Mouse (Mus musculus) liver, adult (tissue): ENCODE measurements around the gene Pappa.

Experiments used
- GATA4 ChIP-seq: IDR thresholded peaks from 2 replicates; pipeline ENCODE4 v1.6.1; 2014; ENCODE audit warnings: mild to moderate bottlenecking, low read length; ENCODE audit not compliant: insufficient replicate concordance

Pappa gene

GRCm38 (mm10) chr4:65123741-65124224 is at the start of gene Pappa:
TSS of gene Pappa (plus strand) at chr4:65124174.
- TF ChIP-seq GATA4 = no peak

DNA sequence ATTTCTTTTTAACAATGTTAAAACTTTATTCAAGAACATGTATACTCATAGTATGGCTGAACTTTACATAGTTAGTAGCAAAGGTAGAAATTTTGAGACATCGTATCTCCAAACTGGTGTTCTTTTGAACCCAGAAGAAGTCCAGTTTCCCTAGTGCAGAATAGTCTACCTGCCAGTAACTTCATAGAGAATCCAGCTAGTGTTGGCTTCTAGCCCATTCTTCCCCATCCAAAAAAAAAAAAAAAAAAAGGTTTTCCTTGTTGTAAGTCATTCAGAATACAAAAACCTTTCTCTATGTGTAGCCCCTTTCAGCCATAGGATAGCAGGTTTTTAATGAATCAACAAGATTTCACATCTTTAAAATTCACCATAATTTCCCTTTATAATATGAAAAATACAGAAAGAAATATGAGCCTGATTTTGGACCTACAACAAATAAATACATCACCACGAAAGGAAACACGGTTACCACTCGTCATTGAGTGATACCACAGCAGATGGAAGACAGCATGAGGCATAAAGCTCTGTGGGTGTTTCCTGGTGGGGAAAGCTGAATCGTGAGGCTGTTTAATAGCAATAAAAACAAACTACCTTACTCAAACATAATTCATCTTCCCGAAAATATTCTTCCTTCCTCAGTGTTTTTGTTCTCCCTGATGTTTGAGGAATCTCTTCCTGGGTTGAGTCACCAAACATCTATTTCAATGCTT is 45.9 kb upstream of the Pappa start:
- TF ChIP-seq GATA4 = no peak

GRCm38 (mm10) chr4:65086864-65087263 is 37.1 kb upstream of the Pappa start:
- TF ChIP-seq GATA4 = no peak

- no peak for TF ChIP-seq GATA4
Observed at GRCm38 (mm10) chr4:65087592-65087991, 36.4 kb upstream of the Pappa start.

DNA sequence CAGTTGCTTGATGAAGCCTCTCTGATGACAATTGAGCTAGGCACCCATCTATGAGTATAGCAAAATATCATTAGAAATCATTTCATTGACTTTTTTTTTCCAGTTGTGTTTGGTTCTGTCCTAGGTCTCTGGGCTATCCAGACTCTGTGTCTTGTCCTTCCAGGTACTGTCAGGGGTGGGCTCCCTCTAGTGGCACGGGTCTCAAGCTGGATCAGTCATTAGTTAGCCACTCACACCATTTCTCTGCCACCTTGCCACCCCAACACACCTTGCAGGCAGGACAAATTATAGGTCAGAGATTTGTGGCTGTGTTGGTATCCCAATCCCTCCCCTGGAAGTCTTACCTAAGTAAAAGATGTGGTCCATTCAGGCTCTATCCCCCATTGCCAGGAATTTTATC is 31.8 kb upstream of the Pappa start:
- TF ChIP-seq GATA4 = no peak

DNA sequence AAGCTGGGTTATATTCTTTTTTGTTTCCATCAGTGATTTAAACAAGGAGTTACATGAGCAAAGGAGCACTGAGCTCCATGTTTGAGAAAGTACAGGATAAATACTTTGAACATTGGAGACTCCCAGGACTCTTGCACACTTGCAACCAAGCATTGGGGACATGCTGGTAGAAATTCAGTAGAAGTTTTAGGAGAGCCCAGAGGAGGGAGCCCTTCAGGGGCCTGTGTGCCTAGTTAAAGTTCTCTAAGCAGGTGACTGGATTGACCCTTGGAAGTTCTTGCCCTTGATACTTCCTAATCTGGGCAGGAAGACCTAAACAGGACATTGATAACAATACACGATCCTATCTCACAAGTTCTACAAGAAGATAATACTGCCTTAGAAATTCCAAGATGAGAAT is 3.6 kb upstream of the Pappa start:
- no peak for TF ChIP-seq GATA4

DNA sequence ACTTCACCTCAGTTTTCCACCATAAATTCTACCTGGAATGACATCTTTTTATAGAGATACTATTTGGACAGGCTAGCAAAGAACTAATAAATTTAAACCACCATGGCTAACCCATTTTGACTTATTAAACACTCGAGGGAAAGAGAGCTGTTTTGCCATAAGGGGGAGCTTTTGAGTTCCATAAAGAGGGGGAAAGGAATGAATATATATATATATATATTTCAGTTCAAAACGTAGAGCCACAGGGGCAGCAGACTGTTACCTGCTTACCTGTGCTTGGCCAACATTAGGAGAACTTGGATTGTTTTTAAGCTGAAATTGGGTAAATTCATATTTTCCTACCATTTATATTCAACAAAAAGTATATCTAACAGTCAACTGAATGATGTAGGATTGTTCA is 1.1 kb upstream of the Pappa start:
- TF ChIP-seq GATA4 = no peak

GRCm38 (mm10) chr4:65124369-65125151 is 586 bp downstream of the Pappa start:
- TF ChIP-seq GATA4 = no peak

- TF ChIP-seq GATA4 = no peak
Observed at GRCm38 (mm10) chr4:65125341-65126332, 1.7 kb downstream of the Pappa start.

DNA sequence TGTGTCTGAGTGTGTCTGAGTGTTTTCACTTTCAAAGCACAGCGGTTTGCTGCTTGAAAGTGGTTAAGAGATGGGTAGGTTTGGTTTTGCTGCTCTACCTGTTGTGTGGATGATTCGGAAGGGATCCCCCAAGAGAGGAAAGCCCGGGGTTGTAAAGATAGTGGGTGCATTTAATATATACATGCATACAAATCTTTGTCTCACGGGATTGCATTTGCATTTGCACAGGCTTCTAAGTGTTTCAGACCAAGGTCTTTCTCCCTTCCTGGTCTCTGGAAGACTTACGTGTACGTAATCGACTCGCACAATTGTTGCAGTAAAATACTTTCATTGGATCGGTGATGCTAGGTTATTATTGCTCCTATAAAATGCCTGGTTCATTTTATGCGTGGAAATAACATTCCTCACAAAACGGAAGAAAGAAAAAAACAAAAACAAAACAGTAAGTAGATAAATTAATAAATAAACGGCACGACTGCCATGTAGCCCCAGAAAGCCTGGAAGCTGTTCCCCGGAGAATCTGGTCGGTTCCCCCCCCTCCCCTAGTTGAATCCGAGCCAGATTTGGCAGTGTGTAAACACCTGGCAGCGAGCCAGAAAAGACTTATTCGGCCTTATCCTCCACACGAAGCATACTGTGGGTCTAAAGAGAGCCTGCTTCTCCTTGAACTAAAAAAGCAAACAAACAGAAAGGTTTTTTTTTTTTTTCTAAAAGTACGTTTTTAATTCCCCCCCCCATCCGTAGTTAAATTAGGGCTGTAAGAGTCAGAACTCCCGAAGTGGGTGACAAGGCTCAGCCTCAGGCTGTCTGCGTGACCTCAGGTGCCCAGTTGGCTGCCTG is 2.7 kb downstream of the Pappa start:
- TF ChIP-seq GATA4 = no peak

DNA sequence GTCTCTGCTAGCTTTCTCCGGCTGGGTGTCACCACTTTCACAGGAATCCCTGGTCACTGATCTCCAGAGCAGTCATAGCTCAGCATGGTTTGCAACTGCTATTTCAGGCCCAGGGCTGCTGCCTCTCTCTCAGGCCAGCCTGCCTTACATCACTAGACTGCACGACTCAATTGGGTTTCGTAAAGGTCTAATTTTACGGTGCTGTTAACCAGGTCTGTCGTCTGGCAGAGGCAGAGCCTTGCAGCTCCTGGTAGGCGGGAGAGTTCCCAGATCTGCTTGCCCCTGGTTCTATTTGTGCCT is 3.3 kb downstream of the Pappa start:
- no peak for TF ChIP-seq GATA4

DNA sequence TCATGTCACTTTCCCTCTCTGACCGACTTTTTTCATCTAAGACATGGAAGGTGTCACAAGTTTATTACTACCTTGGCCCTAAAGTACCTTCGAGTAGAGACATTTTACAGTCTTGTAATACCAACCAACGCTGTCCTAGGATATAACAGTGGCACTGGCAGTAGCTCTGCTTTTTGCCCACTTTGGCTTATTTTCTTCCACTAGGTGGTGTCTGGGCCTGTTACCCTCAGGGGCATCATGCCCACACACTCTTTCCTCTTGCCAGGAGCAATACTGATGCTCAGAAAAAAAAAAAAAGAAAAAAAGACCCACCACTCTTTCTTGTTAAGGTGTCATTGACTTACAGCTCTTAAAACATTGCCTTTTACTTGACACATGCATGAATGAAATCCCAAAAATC is 8.7 kb downstream of the Pappa start:
- TF ChIP-seq GATA4 = no peak

- TF ChIP-seq GATA4 = no peak
Observed at GRCm38 (mm10) chr4:65134358-65134757, 10.4 kb downstream of the Pappa start.

- no peak for TF ChIP-seq GATA4
Observed at GRCm38 (mm10) chr4:65135109-65135508, 11.1 kb downstream of the Pappa start.

DNA sequence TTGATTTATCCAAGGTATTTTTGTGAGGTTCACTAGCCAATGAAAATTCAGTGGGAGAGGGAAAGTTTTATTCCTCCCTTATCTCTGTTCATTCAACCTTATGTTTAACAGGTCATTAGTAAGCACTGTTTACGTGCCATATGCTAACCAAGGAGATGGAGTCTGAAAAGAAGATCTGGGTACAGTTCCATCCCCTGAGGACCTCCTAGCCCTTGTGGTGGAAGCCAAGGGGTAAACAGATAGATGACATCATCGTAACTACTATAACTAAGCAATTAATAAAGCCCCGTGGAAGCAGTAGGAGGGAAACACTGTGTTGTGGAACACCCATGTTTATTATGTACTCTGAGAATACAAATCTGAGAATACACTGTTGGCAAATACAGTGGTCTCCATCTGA is 12.6 kb downstream of the Pappa start:
- TF ChIP-seq GATA4 = no peak

- no peak for TF ChIP-seq GATA4
Observed at GRCm38 (mm10) chr4:65146936-65147335, 23.0 kb downstream of the Pappa start.
